Mouse (Mus musculus): ENCODE data around the gene Slc52a3.

- TF ChIP-seq TAL1 (IDR thresholded peaks at IDR 0.05; ENCODE audit: low read length) (no peak), GATA1 (IDR thresholded peaks at IDR 0.05; ENCODE audit: low read length) (no peak)
These were observed 23.9 kb downstream of the Slc52a3 start for GRCm38 (mm10) chr2:152020255-152020654.

All from erythroblast, embryonic 14.5 days (primary cell).